Mouse (Mus musculus) small intestine, adult 2 months (tissue): ENCODE results near the gene Lao1. TPM values are rescaled to one million over a fixed set of nuclear protein-coding genes. Genes with fewer than 3 reads are reported as not detected.

Source experiments
- H3K27ac ChIP-seq: fragments of 200-500 bp; 2 replicates; pipeline ENCODE4 v1.5.1; 2012; ENCODE audit warnings: low read depth, low read length, control low read depth, inconsistent platforms; ENCODE audit not compliant: insufficient read depth
- H3K27me3 ChIP-seq: fragments of 200-500 bp; 2 replicates; pipeline ENCODE4 v1.6.1; 2012; ENCODE audit warnings: mild to moderate bottlenecking, moderate library complexity, low read length, inconsistent platforms; ENCODE audit not compliant: control insufficient read depth, insufficient read depth
- H3K36me3 ChIP-seq: fragments of 200-500 bp; 2 replicates; pipeline ENCODE4 v1.6.1; 2012; ENCODE audit warnings: mild to moderate bottlenecking, low read length, control low read depth, inconsistent platforms; ENCODE audit not compliant: control insufficient read depth, insufficient read depth
- H3K4me1 ChIP-seq: fragments of 200-500 bp; 2 replicates; pipeline ENCODE4 v1.6.1; 2012; ENCODE audit warnings: low read length, inconsistent platforms, mixed read lengths; ENCODE audit not compliant: control insufficient read depth, insufficient read depth, insufficient read length
- H3K4me3 ChIP-seq: fragments of 200-500 bp; 2 replicates; pipeline ENCODE4 v1.5.1; 2012; ENCODE audit warnings: low read depth, mild to moderate bottlenecking, control low read depth, inconsistent platforms, low read length, moderate library complexity
- CTCF ChIP-seq: fragments of 200-500 bp; IDR thresholded peaks from 2 replicates; pipeline ENCODE4 v1.5.1; 2012; ENCODE audit warnings: low read depth, mild to moderate bottlenecking, control low read depth, inconsistent platforms, low read length, moderate library complexity, mixed read lengths; ENCODE audit not compliant: insufficient replicate concordance, insufficient read length; ENCODE audit errors: extremely low read depth
- POLR2A ChIP-seq: fragments of 200-500 bp; IDR thresholded peaks from 2 replicates; pipeline ENCODE4 v1.6.1; 2012; ENCODE audit warnings: low read depth, mild to moderate bottlenecking, control low read depth, inconsistent platforms, low read length, moderate library complexity
- WGBS: fragments of 180-500 bp; shearing (Covaris S2); methylation state at CpG from one replicate; pipeline ENCODE4 v1.1.7; 2018; 5-methylcytosine and 5-hydroxymethylcytosine counted together
- polyA plus RNA-seq: library from polyadenylated mRNA; depleted of rRNA; stranded (reverse); fragments of >200 nt; gene quantifications from 2 replicates; pipeline ENCODE4 v1.2.3, GENCODE M21; 2012; rRNA removed

The Lao1 gene
- polyA plus RNA-seq, 1 experiment = not detected

GRCm38 (mm10) chr4:119014997-119015396 lies 53.6 kb downstream of the Lao1 start:
- no peak for TF ChIP-seq POLR2A
- TF ChIP-seq CTCF = no peak
- no peaks in the 10 kb centered on the region for H3K4me1 ChIP-seq
- H3K27ac ChIP-seq = no peak overlapping the region
- H3K36me3 ChIP-seq = no peaks in the 10 kb centered on the region
- H3K27me3 ChIP-seq = no peaks in the 10 kb centered on the region
- H3K4me3 ChIP-seq = no peak overlapping the region

- TF ChIP-seq CTCF (no peak), POLR2A (no peak)
- WGBS = 45% methylated on average over 6 of the region's 6 CpGs
- Histone ChIP-seq H3K27ac (no peak overlapping the region), H3K27me3 (no peaks in the 10 kb centered on the region), H3K4me1 (no peaks in the 10 kb centered on the region), H3K4me3 (no peak overlapping the region), H3K36me3 (no peaks in the 10 kb centered on the region)
Measured at GRCm38 (mm10) chr4:119015557-119015956, 54.2 kb downstream of the Lao1 start.

DNA sequence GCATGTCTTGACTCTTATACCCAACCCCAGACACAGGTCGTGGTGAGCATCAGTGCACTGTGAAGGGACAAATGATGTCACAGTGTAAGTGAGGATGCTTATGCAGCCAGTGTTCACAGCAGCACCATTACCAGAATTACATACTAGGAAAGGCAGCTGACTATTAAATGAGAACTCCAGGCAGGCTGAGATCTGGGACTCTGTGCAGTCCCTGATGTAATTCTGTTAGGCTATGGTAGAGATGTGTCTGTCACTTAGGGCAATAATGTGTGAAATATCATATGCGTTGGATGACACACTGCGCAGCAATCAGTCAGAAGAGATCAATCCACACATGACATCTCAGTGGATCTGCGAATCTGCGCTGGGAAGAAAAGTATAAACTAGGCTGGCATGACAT lies 55.7 kb downstream of the Lao1 start:
- Histone ChIP-seq H3K27me3 (no peaks in the 10 kb centered on the region), H3K4me3 (no peak overlapping the region), H3K4me1 (no peaks in the 10 kb centered on the region), H3K36me3 (no peaks in the 10 kb centered on the region), H3K27ac (no peak overlapping the region)
- 89% methylated on average over 5 of the region's 5 CpGs for WGBS
- TF ChIP-seq POLR2A = no peak
- no peak for TF ChIP-seq CTCF

Other genes starting within 250 kb of the Lao1 start
- not detected in 2 replicates for gene Olfr1340, start 241.4 kb upstream of the Lao1 start, polyA plus RNA-seq
- not detected in 2 replicates for gene Olfr1339, start 229.4 kb upstream of the Lao1 start, polyA plus RNA-seq
- not detected in 2 replicates for gene Olfr1338, start 202.8 kb upstream of the Lao1 start, polyA plus RNA-seq
- not detected in 2 replicates for gene Olfr1337, start 179.0 kb upstream of the Lao1 start, polyA plus RNA-seq
- not detected in 2 replicates for gene Olfr1335, start 151.6 kb upstream of the Lao1 start, polyA plus RNA-seq
- not detected in 2 replicates for gene Olfr1333, start 125.3 kb upstream of the Lao1 start, polyA plus RNA-seq
- not detected in 2 replicates for gene Olfr1331, start 96.9 kb upstream of the Lao1 start, polyA plus RNA-seq
- not detected in 2 replicates for gene Olfr1330, start 73.0 kb upstream of the Lao1 start, polyA plus RNA-seq
- not detected in 2 replicates for gene Olfr1329, start 44.1 kb upstream of the Lao1 start, polyA plus RNA-seq
- gene Olfr1328, start 23.0 kb upstream of the Lao1 start, polyA plus RNA-seq = not detected in 2 replicates
- 20.1 and 24.1 TPM in 2 replicates for gene Slc2a1, start 147.1 kb downstream of the Lao1 start, polyA plus RNA-seq
- 4.2 and 6.2 TPM in 2 replicates for gene Zfp691, start 212.6 kb downstream of the Lao1 start, polyA plus RNA-seq
- 0.03 and 0.06 TPM in 2 replicates for gene Ermap, start 228.4 kb downstream of the Lao1 start, polyA plus RNA-seq
- gene Svbp, start 233.7 kb downstream of the Lao1 start, polyA plus RNA-seq = 10.2 and 17.0 TPM in 2 replicates